Mouse (Mus musculus) stomach, postnatal 0 days (tissue): Measurements from ENCODE around the gene Dnajc2. TPM values are rescaled to one million over a fixed set of nuclear protein-coding genes. Genes with fewer than 3 reads are reported as not detected.

Source experiments
- ATAC-seq: fragments of 200-750 bp; cut with Nextera tagmentation; 2 replicates; pipeline ENCODE4 v1.8.0; 2017; ENCODE audit not compliant: low FRiP score, low TSS enrichment
- DNase-seq: peaks from one replicate; pipeline ENCODE4 v3.0.0-alpha.2; 2016; ENCODE audit warnings: low spot score
- H3K27ac ChIP-seq: fragments of 300-500 bp; sonication (generic); replicated peaks from 2 replicates; pipeline ENCODE4 v1.5.1; 2014; ENCODE audit warnings: mild to moderate bottlenecking, control low read depth
- H3K27me3 ChIP-seq: fragments of 300-500 bp; sonication (generic); 2 replicates; pipeline ENCODE4 v1.6.1; 2014; ENCODE audit warnings: low read length; ENCODE audit not compliant: control insufficient read depth, insufficient read depth
- H3K36me3 ChIP-seq: fragments of 300-500 bp; sonication (generic); 2 replicates; pipeline ENCODE4 v1.6.1; 2014; ENCODE audit warnings: low read length, mixed read lengths; ENCODE audit not compliant: control insufficient read depth, insufficient read depth
- H3K4me1 ChIP-seq: fragments of 300-500 bp; sonication (generic); replicated peaks from 2 replicates; pipeline ENCODE4 v1.6.1; 2014; ENCODE audit warnings: antibody characterized with exemption; ENCODE audit not compliant: control insufficient read depth, insufficient read depth
- H3K4me2 ChIP-seq: fragments of 300-500 bp; sonication (generic); replicated peaks from 2 replicates; pipeline ENCODE4 v1.6.1; 2014; ENCODE audit warnings: low read depth, mild to moderate bottlenecking, control low read depth, moderate library complexity
- H3K4me3 ChIP-seq: fragments of 300-500 bp; sonication (generic); 2 replicates; pipeline ENCODE4 v1.5.1; 2014; ENCODE audit warnings: low read depth, low read length, control low read depth
- H3K9ac ChIP-seq: fragments of 300-500 bp; sonication (generic); 2 replicates; pipeline ENCODE4 v1.6.1; 2014; ENCODE audit warnings: mild to moderate bottlenecking, low read length, control low read depth, mixed read lengths
- H3K9me3 ChIP-seq: fragments of 300-500 bp; sonication (generic); 2 replicates; pipeline ENCODE4 v1.6.1; 2016; ENCODE audit warnings: low read length; ENCODE audit not compliant: control insufficient read depth
- CTCF ChIP-seq: IDR thresholded peaks from 2 replicates; pipeline ENCODE4 v1.5.1; 2016; ENCODE audit warnings: antibody characterized with exemption, low read depth, mild to moderate bottlenecking, moderate library complexity
- EP300 ChIP-seq: optimal IDR thresholded peaks from 2 replicates; pipeline ENCODE3; 2016; ENCODE audit warnings: antibody characterized with exemption
- WGBS: fragments of 180-500 bp; shearing (Covaris S2); extraction: QIAGEN DNeasy Blood & Tissue Kit; methylation state at CpG from one replicate; pipeline ENCODE4 v1.1.7; 2014; 5-methylcytosine and 5-hydroxymethylcytosine counted together
- polyA plus RNA-seq: library from polyadenylated mRNA; unstranded; fragments of >200 nt; fragmentation: Nextera tagmentation; extraction: Ambion mirVana; gene quantifications from 2 replicates; pipeline ENCODE4 v1.2.1, GENCODE M21; 2015

Gene Dnajc2
- 40.3 and 43.6 TPM in 2 replicates for polyA plus RNA-seq

- no peaks in the 10 kb centered on the region for H3K4me1 ChIP-seq
Measured at GRCm38 (mm10) chr5:21785053-21785452, at the start of gene Dnajc2, which contains the start of gene Psmc2. TSS of gene Dnajc2 (minus strand) at chr5:21785251. TSS of gene Psmc2 (plus strand) at chr5:21785283.

GRCm38 (mm10) chr5:21831761-21832160 lies 46.7 kb upstream of the Dnajc2 start:
- Histone ChIP-seq H3K4me1 (no peaks in the 10 kb centered on the region), H3K4me2 (no peak overlapping the region), H3K27ac (no peak overlapping the region), H3K36me3 (no peaks in the 10 kb centered on the region), H3K27me3 (no peaks in the 10 kb centered on the region), H3K9ac (no peak overlapping the region), H3K9me3 (no peaks in the 10 kb centered on the region), H3K4me3 (no peak overlapping the region)
- no peak for TF ChIP-seq EP300
- TF ChIP-seq CTCF: no peak
- 74% methylated on average over 3 of the region's 3 CpGs for whole genome bisulfite sequencing
- no peak for DNase-seq
- no peak for ATAC-seq

More at GRCm38 (mm10) chr5:21785053-21785452, at the start of gene Dnajc2, which contains the start of gene Psmc2:
- H3K27ac ChIP-seq: peak within 1 kb of the TSS; percentile 85
- no peaks in the 10 kb centered on the region for H3K9me3 ChIP-seq
- no peak for TF ChIP-seq EP300
- TF ChIP-seq CTCF: no peak
- H3K4me3 ChIP-seq: peak within 1 kb of the TSS; percentile 98
- H3K9ac ChIP-seq: peak within 1 kb of the TSS; percentile 77
- peaks cover 14% of the 10 kb centered on the region; the same call in 1 of the 2 replicates for H3K36me3 ChIP-seq
- peak within 1 kb of the TSS; percentile 98 for H3K4me2 ChIP-seq
- DNase-seq: peak; percentile 93
- H3K27me3 ChIP-seq: no peaks in the 10 kb centered on the region
- WGBS: under 1% methylated on average over 37 of the region's 37 CpGs
- ATAC-seq: peak; percentile 97

- H3K27me3 ChIP-seq: no peaks in the 10 kb centered on the region
- no peak overlapping the region for H3K4me3 ChIP-seq
- ATAC-seq: no peak
- WGBS: 66% methylated on average over 4 of the region's 4 CpGs
- no peak for DNase-seq
- H3K4me2 ChIP-seq: no peak overlapping the region
- H3K4me1 ChIP-seq: no peaks in the 10 kb centered on the region
- H3K27ac ChIP-seq: no peak overlapping the region
- no peaks in the 10 kb centered on the region for H3K36me3 ChIP-seq
- no peak for TF ChIP-seq EP300
- no peak for TF ChIP-seq CTCF
- H3K9me3 ChIP-seq: no peaks in the 10 kb centered on the region
- no peak overlapping the region for H3K9ac ChIP-seq
Measured at GRCm38 (mm10) chr5:21828855-21829254, 43.8 kb upstream of the Dnajc2 start.

- Histone ChIP-seq H3K4me3 (no peak overlapping the region), H3K27me3 (no peaks in the 10 kb centered on the region), H3K36me3 (no peaks in the 10 kb centered on the region), H3K9ac (no peak overlapping the region), H3K9me3 (no peaks in the 10 kb centered on the region), H3K27ac (no peak overlapping the region), H3K4me1 (no peaks in the 10 kb centered on the region), H3K4me2 (no peak overlapping the region)
- no peak for ATAC-seq
- WGBS: 7% methylated on average over 5 of the region's 6 CpGs
- DNase-seq: no peak
- TF ChIP-seq EP300 (no peak), CTCF (no peak)
Measured at GRCm38 (mm10) chr5:21827643-21828042, 42.6 kb upstream of the Dnajc2 start.

GRCm38 (mm10) chr5:21826370-21826769 lies 41.3 kb upstream of the Dnajc2 start:
- Histone ChIP-seq H3K9me3 (no peaks in the 10 kb centered on the region), H3K27ac (no peak overlapping the region), H3K4me1 (no peaks in the 10 kb centered on the region), H3K36me3 (no peaks in the 10 kb centered on the region), H3K9ac (no peak overlapping the region), H3K4me2 (no peak overlapping the region), H3K4me3 (no peak overlapping the region), H3K27me3 (no peaks in the 10 kb centered on the region)
- DNase-seq: no peak
- TF ChIP-seq CTCF (no peak), EP300 (no peak)
- ATAC-seq: no peak
- WGBS: 61% methylated on average over 7 of the region's 7 CpGs

GRCm38 (mm10) chr5:21813994-21814393 lies 28.9 kb upstream of the Dnajc2 start:
- Histone ChIP-seq H3K9me3 (no peaks in the 10 kb centered on the region), H3K4me1 (no peaks in the 10 kb centered on the region), H3K36me3 (no peaks in the 10 kb centered on the region), H3K4me3 (no peak overlapping the region), H3K27me3 (no peaks in the 10 kb centered on the region), H3K9ac (no peak overlapping the region), H3K27ac (no peak overlapping the region), H3K4me2 (no peak overlapping the region)
- no peak for ATAC-seq
- TF ChIP-seq CTCF: peak; percentile 73
- no peak for TF ChIP-seq EP300
- DNase-seq: peak; percentile 58
- WGBS: 34% methylated on average over 1 of the region's 1 CpGs
